Mouse (Mus musculus) forebrain, embryonic 10.5 days (tissue): ENCODE results near the gene Wdr25. TPM values are rescaled to one million over a fixed set of nuclear protein-coding genes. Genes with fewer than 3 reads are reported as not detected.
A peak's percentile ranks its signal among the peaks of the same experiment; 100 is the strongest.

Source experiments
- DNase-seq: peaks from one replicate; pipeline ENCODE4 v3.0.0-alpha.2; 2017; ENCODE audit warnings: low spot score; ENCODE audit errors: extremely low spot score
- H3K27ac ChIP-seq: fragments of 300-500 bp; sonication (generic); 2 replicates; pipeline ENCODE4 v1.5.1; 2016; ENCODE audit warnings: mild to moderate bottlenecking
- H3K27me3 ChIP-seq: fragments of 300-500 bp; sonication (generic); 2 replicates; pipeline ENCODE4 v1.6.1; 2016; ENCODE audit warnings: mild to moderate bottlenecking; ENCODE audit not compliant: poor library complexity, severe bottlenecking
- H3K36me3 ChIP-seq: fragments of 300-500 bp; sonication (generic); replicated peaks from 2 replicates; pipeline ENCODE4 v1.6.1; 2016; ENCODE audit warnings: mild to moderate bottlenecking, moderate library complexity
- H3K4me1 ChIP-seq: fragments of 300-500 bp; sonication (generic); 2 replicates; pipeline ENCODE4 v1.6.1; 2016
- H3K4me3 ChIP-seq: fragments of 300-500 bp; sonication (generic); 2 replicates; pipeline ENCODE4 v1.5.1; 2016; ENCODE audit warnings: mild to moderate bottlenecking, moderate library complexity
- H3K9me3 ChIP-seq: fragments of 300-500 bp; sonication (generic); 2 replicates; pipeline ENCODE4 v1.6.1; 2016; ENCODE audit warnings: mild to moderate bottlenecking, moderate library complexity
- WGBS: fragments of 180-500 bp; shearing (Covaris S2); methylation state at CpG from one replicate; pipeline ENCODE4 v1.1.7; 2016; 5-methylcytosine and 5-hydroxymethylcytosine counted together
- polyA plus RNA-seq: library from polyadenylated mRNA; unstranded; fragments of >200 nt; fragmentation: Nextera tagmentation; extraction: Ambion mirVana; gene quantifications from 2 replicates; pipeline ENCODE4 v1.2.1, GENCODE M21; 2016

Wdr25 gene
- polyA plus RNA-seq, 1 experiment from 2014 or later: 9.9 TPM

- Histone ChIP-seq H3K9me3 (no peaks in the 10 kb centered on the region), H3K4me1 (peaks cover 43% of the 10 kb centered on the region), H3K36me3 (no peaks in the 10 kb centered on the region), H3K27me3 (peaks cover 8% of the 10 kb centered on the region; the same call in 1 of the 2 replicates), H3K4me3 (no peak overlapping the region), H3K27ac (no peak overlapping the region)
- 87% methylated on average over 9 of the region's 9 CpGs for WGBS
- DNase-seq: no peak
Measured at GRCm38 (mm10) chr12:108953011-108953550, 59.6 kb downstream of the Wdr25 start.

- H3K4me3 ChIP-seq: no peak overlapping the region
- H3K4me1 ChIP-seq: peaks cover 50% of the 10 kb centered on the region
- no peaks in the 10 kb centered on the region for H3K36me3 ChIP-seq
- 0 out of 2 replicates have a peak overlapping the region, but pooled peaks have one; percentile 22 for H3K27ac ChIP-seq
- 14% methylated on average over 6 of the region's 6 CpGs for WGBS
- peaks cover 13% of the 10 kb centered on the region; the same call in 1 of the 2 replicates for H3K27me3 ChIP-seq
- no peaks in the 10 kb centered on the region for H3K9me3 ChIP-seq
- peak; percentile 28 for DNase-seq
Measured at GRCm38 (mm10) chr12:108953838-108954237, 60.4 kb downstream of the Wdr25 start.

- Histone ChIP-seq H3K4me3 (no peak overlapping the region), H3K36me3 (no peaks in the 10 kb centered on the region), H3K27me3 (peaks cover 14% of the 10 kb centered on the region), H3K27ac (0 out of 2 replicates have a peak overlapping the region, but pooled peaks have one; percentile 13), H3K4me1 (peaks cover 56% of the 10 kb centered on the region), H3K9me3 (no peaks in the 10 kb centered on the region)
- no peak for DNase-seq
- 72% methylated on average over 2 of the region's 2 CpGs for WGBS
Measured at GRCm38 (mm10) chr12:108954456-108954855, 61.0 kb downstream of the Wdr25 start.

GRCm38 (mm10) chr12:108958483-108958882 lies 65.1 kb downstream of the Wdr25 start:
- Histone ChIP-seq H3K4me3 (peak overlapping the region; percentile 44), H3K27ac (peak overlapping the region; percentile 77; the same call in 1 of the 2 replicates), H3K4me1 (peaks cover 49% of the 10 kb centered on the region), H3K9me3 (no peaks in the 10 kb centered on the region), H3K36me3 (no peaks in the 10 kb centered on the region), H3K27me3 (peaks cover 29% of the 10 kb centered on the region)
- no peak for DNase-seq
- WGBS: 64% methylated on average over 7 of the region's 7 CpGs

GRCm38 (mm10) chr12:108958991-108959638 lies 65.7 kb downstream of the Wdr25 start:
- no peaks in the 10 kb centered on the region for H3K36me3 ChIP-seq
- no peaks in the 10 kb centered on the region for H3K9me3 ChIP-seq
- H3K4me3 ChIP-seq: peak overlapping the region; percentile 44
- H3K27me3 ChIP-seq: peaks cover 29% of the 10 kb centered on the region
- 2% methylated on average over 23 of the region's 23 CpGs for WGBS
- H3K27ac ChIP-seq: peak overlapping the region; percentile 77
- peaks cover 44% of the 10 kb centered on the region for H3K4me1 ChIP-seq
- peak; percentile 44 for DNase-seq

- peak overlapping the region; percentile 77 for H3K27ac ChIP-seq
- peak overlapping the region; percentile 44 for H3K4me3 ChIP-seq
- peak; percentile 27 for DNase-seq
- H3K4me1 ChIP-seq: peaks cover 38% of the 10 kb centered on the region
- 21% methylated on average over 12 of the region's 12 CpGs for WGBS
- peaks cover 29% of the 10 kb centered on the region for H3K27me3 ChIP-seq
- H3K9me3 ChIP-seq: no peaks in the 10 kb centered on the region
- H3K36me3 ChIP-seq: no peaks in the 10 kb centered on the region
Measured at GRCm38 (mm10) chr12:108959639-108960219, 66.3 kb downstream of the Wdr25 start.

- Histone ChIP-seq H3K4me1 (peaks cover 37% of the 10 kb centered on the region), H3K27ac (peak overlapping the region; percentile 77), H3K27me3 (peaks cover 29% of the 10 kb centered on the region), H3K36me3 (no peaks in the 10 kb centered on the region), H3K4me3 (no peak overlapping the region), H3K9me3 (no peaks in the 10 kb centered on the region)
- DNase-seq: no peak
- 48% methylated on average over 10 of the region's 10 CpGs for WGBS
Measured at GRCm38 (mm10) chr12:108960225-108960624, 66.8 kb downstream of the Wdr25 start.

- no peak overlapping the region for H3K27ac ChIP-seq
- H3K4me1 ChIP-seq: peaks cover 7% of the 10 kb centered on the region; the same call in 1 of the 2 replicates
- 85% methylated on average over 4 of the region's 4 CpGs for whole genome bisulfite sequencing
- H3K9me3 ChIP-seq: no peaks in the 10 kb centered on the region
- H3K36me3 ChIP-seq: no peaks in the 10 kb centered on the region
- no peak for DNase-seq
- no peaks in the 10 kb centered on the region for H3K27me3 ChIP-seq
- no peak overlapping the region for H3K4me3 ChIP-seq
Measured at GRCm38 (mm10) chr12:108967631-108968030, 74.2 kb downstream of the Wdr25 start.

GRCm38 (mm10) chr12:108968031-108968430 lies 74.6 kb downstream of the Wdr25 start:
- WGBS: 94% methylated on average over 10 of the region's 10 CpGs
- H3K4me3 ChIP-seq: no peak overlapping the region
- H3K9me3 ChIP-seq: no peaks in the 10 kb centered on the region
- H3K36me3 ChIP-seq: no peaks in the 10 kb centered on the region
- H3K27ac ChIP-seq: no peak overlapping the region
- H3K4me1 ChIP-seq: peaks cover 6% of the 10 kb centered on the region; the same call in 1 of the 2 replicates
- DNase-seq: no peak
- H3K27me3 ChIP-seq: no peaks in the 10 kb centered on the region

GRCm38 (mm10) chr12:108971446-108971845 lies 78.0 kb downstream of the Wdr25 start:
- Histone ChIP-seq H3K27ac (no peak overlapping the region), H3K9me3 (no peaks in the 10 kb centered on the region), H3K36me3 (no peaks in the 10 kb centered on the region), H3K4me3 (no peak overlapping the region), H3K4me1 (peaks cover 4% of the 10 kb centered on the region; the same call in 1 of the 2 replicates), H3K27me3 (no peaks in the 10 kb centered on the region)
- 89% methylated on average over 9 of the region's 9 CpGs for WGBS
- DNase-seq: no peak

- Histone ChIP-seq H3K4me3 (no peak overlapping the region), H3K9me3 (no peaks in the 10 kb centered on the region), H3K27ac (no peak overlapping the region), H3K4me1 (peaks cover 4% of the 10 kb centered on the region; the same call in 1 of the 2 replicates), H3K36me3 (no peaks in the 10 kb centered on the region), H3K27me3 (no peaks in the 10 kb centered on the region)
- WGBS: 92% methylated on average over 14 of the region's 14 CpGs
- no peak for DNase-seq
Measured at GRCm38 (mm10) chr12:108972234-108972633, 78.8 kb downstream of the Wdr25 start.

- no peaks in the 10 kb centered on the region for H3K9me3 ChIP-seq
- peaks cover 8% of the 10 kb centered on the region; the same call in 1 of the 2 replicates for H3K27me3 ChIP-seq
- 20% methylated on average over 10 of the region's 10 CpGs for WGBS
- H3K36me3 ChIP-seq: no peaks in the 10 kb centered on the region
- DNase-seq: no peak
- no peak overlapping the region for H3K27ac ChIP-seq
- no peak overlapping the region for H3K4me3 ChIP-seq
- H3K4me1 ChIP-seq: peaks cover 53% of the 10 kb centered on the region
Measured at GRCm38 (mm10) chr12:108979977-108980376, 86.5 kb downstream of the Wdr25 start.
